Mouse (Mus musculus): ENCODE data around the gene Trim47. TPM values are rescaled to one million over a fixed set of nuclear protein-coding genes. Genes with fewer than 3 reads are reported as not detected.

The Trim47 gene
- total and polyA plus RNA-seq, 2 experiments from 2014 or later, result 9.0 to 16.8 TPM

DNA sequence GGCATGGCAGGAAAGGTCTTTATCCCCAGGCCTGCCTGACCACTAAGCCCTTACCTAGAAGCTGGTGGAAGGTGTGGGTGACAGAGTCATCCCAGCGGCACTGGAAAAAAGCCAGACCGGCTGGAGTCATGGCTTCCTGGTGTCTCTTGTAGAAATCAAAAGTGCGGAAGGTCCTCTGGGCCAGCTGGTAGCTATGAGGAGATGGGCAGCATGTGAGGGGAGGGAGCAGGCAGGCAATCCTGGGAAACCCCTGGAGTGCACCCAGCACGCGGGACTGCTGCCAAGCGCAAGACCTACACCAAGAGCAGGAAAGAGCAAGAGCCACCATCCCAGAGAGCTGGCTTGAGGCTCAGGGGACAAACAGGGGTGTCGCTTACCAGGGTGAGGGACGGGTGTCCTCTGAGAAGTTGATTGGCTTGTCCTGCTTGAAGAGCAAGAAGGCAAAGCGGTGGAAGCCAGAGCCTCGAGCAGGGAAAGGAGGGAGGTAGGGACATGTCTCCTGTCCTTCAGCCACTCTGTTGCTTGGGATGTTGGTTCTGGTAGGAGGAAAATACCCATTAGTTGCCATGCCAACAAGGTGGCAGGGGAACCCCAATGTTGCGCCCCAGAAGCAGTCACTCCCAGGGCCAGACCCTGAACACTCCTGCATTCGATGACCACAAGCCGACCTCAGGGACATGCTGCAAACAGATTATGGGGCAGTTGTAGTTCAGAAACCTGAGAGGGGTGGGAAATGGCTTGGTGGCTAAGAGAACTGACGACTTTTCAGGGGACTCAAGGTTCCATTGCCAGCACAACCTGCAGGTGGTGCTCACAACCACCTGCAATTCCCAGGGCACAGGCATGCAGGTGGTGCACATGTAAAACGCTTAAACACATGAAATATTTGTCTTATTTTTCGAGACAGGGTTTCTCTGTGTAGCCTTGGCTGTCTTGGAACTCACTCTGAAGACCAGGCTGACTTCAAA, 5.6 kb upstream of the Trim47 start:
- H3K4me3 ChIP-seq (ENCODE audit: low read depth, low read length), result no peak overlapping the region
- ATAC-seq (ENCODE audit: low FRiP score) (no peak), DNase-seq (ENCODE audit: low spot score) (no peak)
- WGBS, result 85% methylated on average over 16 of the region's 16 CpGs
- H3K36me3 ChIP-seq (ENCODE audit: insufficient read depth, low read length), result peaks cover 25% of the 10 kb centered on the region
- H3K27me3 ChIP-seq (ENCODE audit: insufficient read depth, low read length), result no peaks in the 10 kb centered on the region
- no peak overlapping the region for H3K27ac ChIP-seq (ENCODE audit: low read depth, low read length)
- H3K9ac ChIP-seq (replicated peaks; ENCODE audit: low read length, poor library complexity, severe bottlenecking), result no peak overlapping the region
- no peaks in the 10 kb centered on the region for H3K9me3 ChIP-seq (ENCODE audit: low read length)
- peaks cover 6% of the 10 kb centered on the region; the same call in 1 of the 2 replicates for H3K4me1 ChIP-seq (ENCODE audit: insufficient read depth, low read length)
- TF ChIP-seq CTCF (IDR thresholded peaks at IDR 0.05), result peak; percentile 63
- no peak overlapping the region for H3K4me2 ChIP-seq (ENCODE audit: low read depth, low read length, poor library complexity, severe bottlenecking)

GRCm38 (mm10) chr11:116131349-116132170, 4.5 kb upstream of the Trim47 start:
- DNase-seq (ENCODE audit: low spot score) (no peak), ATAC-seq (ENCODE audit: low FRiP score) (no peak)
- Histone ChIP-seq H3K27me3 (ENCODE audit: insufficient read depth, low read length) (no peaks in the 10 kb centered on the region), H3K9ac (replicated peaks; ENCODE audit: low read length, poor library complexity, severe bottlenecking) (peak overlapping the region; percentile 79; the same call in 1 of the 2 replicates), H3K9me3 (ENCODE audit: low read length) (no peaks in the 10 kb centered on the region), H3K4me3 (ENCODE audit: low read depth, low read length) (peak overlapping the region; percentile 57), H3K4me2 (ENCODE audit: low read depth, low read length, poor library complexity, severe bottlenecking) (peak overlapping the region; percentile 73), H3K4me1 (ENCODE audit: insufficient read depth, low read length) (peaks cover 6% of the 10 kb centered on the region; the same call in 1 of the 2 replicates), H3K27ac (ENCODE audit: low read depth, low read length) (no peak overlapping the region), H3K36me3 (ENCODE audit: insufficient read depth, low read length) (peaks cover 26% of the 10 kb centered on the region)
- TF ChIP-seq CTCF (IDR thresholded peaks at IDR 0.05), result no peak
- 86% methylated on average over 15 of the region's 15 CpGs for WGBS

DNA sequence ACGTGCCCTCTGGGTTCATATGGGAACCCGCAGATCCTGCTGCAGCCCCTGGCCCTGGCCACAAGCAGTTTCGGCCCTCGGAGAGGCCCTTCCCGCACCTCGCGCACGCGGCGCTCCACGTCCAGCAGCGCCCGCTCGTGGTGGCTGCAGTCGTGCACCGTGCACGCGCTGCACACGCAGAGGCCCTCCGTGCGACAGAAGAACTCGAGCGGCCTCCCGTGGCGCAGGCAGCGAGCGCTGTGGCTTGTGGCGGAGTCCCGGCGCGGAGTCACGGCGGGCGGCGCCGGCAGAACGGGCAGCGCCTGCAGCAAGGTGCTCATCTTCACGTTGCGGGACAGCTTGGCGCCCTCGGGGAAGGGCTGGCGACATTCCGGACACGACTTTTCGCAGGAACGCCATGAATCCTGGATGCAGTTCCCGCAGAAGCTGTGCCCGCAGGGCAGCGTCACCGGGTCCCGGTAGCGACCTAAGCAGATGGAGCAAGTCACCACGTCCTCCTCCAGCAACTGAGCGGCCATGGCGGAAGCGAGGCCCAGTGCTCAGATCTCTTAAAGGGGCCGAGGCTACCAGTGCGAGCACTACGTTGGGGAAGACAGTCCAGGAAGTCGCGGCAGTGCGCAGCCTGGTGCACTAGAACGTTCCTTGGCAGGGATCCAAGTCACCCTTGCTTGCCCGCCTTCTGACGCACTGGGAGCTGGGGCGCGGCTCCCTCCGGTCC, 3.6 kb upstream of the Trim47 start, which contains the start of gene Trim65:
TSS of gene Trim65 (minus strand) at position 641 of the 718 bp plus-strand sequence.
- peak; percentile 93 for DNase-seq (ENCODE audit: low spot score)
- peak; percentile 95 for TF ChIP-seq CTCF (IDR thresholded peaks at IDR 0.05)
- WGBS, result 1% methylated on average over 67 of the region's 69 CpGs

GRCm38 (mm10) chr11:116129993-116130487, 3.0 kb upstream of the Trim47 start:
- WGBS, result 29% methylated on average over 8 of the region's 8 CpGs
- no peaks in the 10 kb centered on the region for H3K27me3 ChIP-seq (ENCODE audit: insufficient read depth, low read length)
- peaks cover 6% of the 10 kb centered on the region; the same call in 1 of the 2 replicates for H3K4me1 ChIP-seq (ENCODE audit: insufficient read depth, low read length)
- H3K9me3 ChIP-seq (ENCODE audit: low read length), result no peaks in the 10 kb centered on the region
- DNase-seq (ENCODE audit: low spot score) (no peak), ATAC-seq (ENCODE audit: low FRiP score) (peak; percentile 24)
- H3K36me3 ChIP-seq (ENCODE audit: insufficient read depth, low read length), result peaks cover 35% of the 10 kb centered on the region
- H3K9ac ChIP-seq (replicated peaks; ENCODE audit: low read length, poor library complexity, severe bottlenecking), result peak overlapping the region; percentile 79
- peak overlapping the region; percentile 73 for H3K4me2 ChIP-seq (ENCODE audit: low read depth, low read length, poor library complexity, severe bottlenecking)
- TF ChIP-seq CTCF (IDR thresholded peaks at IDR 0.05), result no peak
- peak overlapping the region; percentile 57 for H3K4me3 ChIP-seq (ENCODE audit: low read depth, low read length)
- H3K27ac ChIP-seq (ENCODE audit: low read depth, low read length), result peak overlapping the region; percentile 89

More for the DNA sequence above, 3.6 kb upstream of the Trim47 start, which contains the start of gene Trim65:
- peak; percentile 89 for ATAC-seq (ENCODE audit: low FRiP score)
- Histone ChIP-seq H3K9me3 (ENCODE audit: low read length) (no peaks in the 10 kb centered on the region), H3K27me3 (ENCODE audit: insufficient read depth, low read length) (no peaks in the 10 kb centered on the region), H3K27ac (ENCODE audit: low read depth, low read length) (peak within 1 kb of the TSS; percentile 89), H3K4me2 (ENCODE audit: low read depth, low read length, poor library complexity, severe bottlenecking) (peak within 1 kb of the TSS; percentile 73), H3K36me3 (ENCODE audit: insufficient read depth, low read length) (peaks cover 35% of the 10 kb centered on the region), H3K9ac (replicated peaks; ENCODE audit: low read length, poor library complexity, severe bottlenecking) (peak within 1 kb of the TSS; percentile 79), H3K4me1 (ENCODE audit: insufficient read depth, low read length) (peaks cover 6% of the 10 kb centered on the region; the same call in 1 of the 2 replicates), H3K4me3 (ENCODE audit: low read depth, low read length) (peak within 1 kb of the TSS; percentile 57)

Measured in midbrain, postnatal 0 days (tissue).